Mouse (Mus musculus) myocyte (in vitro differentiated cells): Measurements from ENCODE around the gene Wdr48. TPM values are rescaled to one million over a fixed set of nuclear protein-coding genes. Genes with fewer than 3 reads are reported as not detected.
A peak's percentile ranks its signal among the peaks of the same experiment; 100 is the strongest.

Experiments
- H3K27me3 ChIP-seq: one replicate; pipeline ENCODE4 v1.6.1; 2011; ENCODE audit not compliant: control insufficient read depth, insufficient read depth, insufficient read length
- H3K36me3 ChIP-seq: one replicate; pipeline ENCODE4 v1.6.1; 2011; ENCODE audit not compliant: control insufficient read depth, insufficient read depth
- H3K4me2 ChIP-seq: one replicate; pipeline ENCODE4 v1.6.1; 2011; ENCODE audit warnings: low read depth, control low read depth
- H3K4me3 ChIP-seq: one replicate; pipeline ENCODE4 v1.5.1; 2011; ENCODE audit warnings: mild to moderate bottlenecking, control low read depth, moderate library complexity
- H3K79me2 ChIP-seq: one replicate; pipeline ENCODE4 v1.6.1; 2011; ENCODE audit not compliant: control insufficient read depth, insufficient read depth
- H3ac ChIP-seq: one replicate; pipeline ENCODE4 v1.6.1; 2011; ENCODE audit not compliant: control insufficient read depth, insufficient read length
- CEBPB ChIP-seq: IDR thresholded peaks from 2 replicates; pipeline ENCODE4 v1.6.1; 2011; ENCODE audit warnings: mild to moderate bottlenecking, moderate library complexity; ENCODE audit not compliant: poor library complexity, insufficient read depth, severe bottlenecking
- E2F4 ChIP-seq: IDR thresholded peaks from one replicate; pipeline ENCODE4 v1.6.1; 2011; ENCODE audit warnings: mild to moderate bottlenecking, control low read depth, moderate library complexity; ENCODE audit not compliant: insufficient read depth
- MAX ChIP-seq: IDR thresholded peaks from one replicate; pipeline ENCODE4 v1.6.1; 2011; ENCODE audit warnings: low read depth, mild to moderate bottlenecking, control low read depth
- MYOD1 ChIP-seq, 3 experiments: IDR thresholded peaks; one replicate each; pipeline ENCODE4 v1.6.1; 2011; ENCODE audit warnings: control low read depth in 2 of 3, low read depth in 2 of 3, mild to moderate bottlenecking in 2 of 3, moderate library complexity in 1 of 3; ENCODE audit not compliant: insufficient read length in 2 of 3, control insufficient read depth in 1 of 3
- MYOG ChIP-seq, 3 experiments: IDR thresholded peaks; one replicate each; pipeline ENCODE4 v1.6.1; 2011; ENCODE audit warnings: control low read depth in 2 of 3, low read depth in 2 of 3, mild to moderate bottlenecking in 2 of 3; ENCODE audit not compliant: insufficient read length in 2 of 3, control insufficient read depth in 1 of 3, insufficient read depth in 1 of 3
- POLR2A ChIP-seq: IDR thresholded peaks from one replicate; pipeline ENCODE4 v1.6.1; 2011; ENCODE audit warnings: low read depth, mild to moderate bottlenecking, control low read depth, moderate library complexity; ENCODE audit not compliant: insufficient read length
- POLR2AphosphoS2 ChIP-seq: IDR thresholded peaks from one replicate; pipeline ENCODE4 v1.6.1; 2011; ENCODE audit warnings: low read depth, control low read depth; ENCODE audit not compliant: insufficient read length
- REST ChIP-seq: IDR thresholded peaks from one replicate; pipeline ENCODE4 v1.6.1; 2011; ENCODE audit warnings: mild to moderate bottlenecking, control low read depth, moderate library complexity; ENCODE audit not compliant: insufficient read depth, insufficient read length
- SRF ChIP-seq: IDR thresholded peaks from one replicate; pipeline ENCODE4 v1.6.1; 2011; ENCODE audit warnings: low read depth; ENCODE audit not compliant: control insufficient read depth, insufficient read length
- TCF12 ChIP-seq: IDR thresholded peaks from one replicate; pipeline ENCODE4 v1.6.1; 2011; ENCODE audit warnings: mild to moderate bottlenecking, control low read depth; ENCODE audit not compliant: poor library complexity, insufficient read depth, severe bottlenecking
- TCF3 ChIP-seq: IDR thresholded peaks from one replicate; pipeline ENCODE4 v1.6.1; 2011; ENCODE audit warnings: low read depth, control low read depth; ENCODE audit not compliant: insufficient read length
- USF1 ChIP-seq: IDR thresholded peaks from one replicate; pipeline ENCODE4 v1.6.1; 2011; ENCODE audit warnings: low read depth, mild to moderate bottlenecking, control low read depth, moderate library complexity
- polyA plus RNA-seq: library from polyadenylated mRNA; unstranded; fragments of >200 nt; fragmentation: generic; extraction: Trizol; gene quantifications from one replicate; pipeline ENCODE4 v1.2.1, GENCODE M21; 2012; ENCODE audit warnings: missing spikeins

Wdr48 gene
- polyA plus RNA-seq, 1 experiment = 12.1 TPM

GRCm38 (mm10) chr9:119889446-119889845 is 5.2 kb upstream of the Wdr48 start:
- H3ac ChIP-seq = no peak overlapping the region
- H3K4me2 ChIP-seq = no peak overlapping the region
- TF ChIP-seq TCF12 (no peak), USF1 (no peak), TCF3 (no peak), CEBPB (no peak), E2F4 (no peak), SRF (no peak), POLR2A (no peak), POLR2AphosphoS2 (no peak), MYOG (IDR thresholded peaks at IDR 0.05; ENCODE audit: control insufficient read depth in 1 of 3, insufficient read depth in 1 of 3, insufficient read length in 2 of 3, low read depth in 2 of 3) (no peak), REST (no peak), MAX (no peak), MYOD1 (IDR thresholded peaks at IDR 0.05; ENCODE audit: control insufficient read depth in 1 of 3, insufficient read length in 2 of 3, low read depth in 2 of 3) (no peak)
- no peaks in the 10 kb centered on the region for H3K79me2 ChIP-seq
- H3K36me3 ChIP-seq = no peaks in the 10 kb centered on the region
- no peaks in the 10 kb centered on the region for H3K27me3 ChIP-seq
- no peak overlapping the region for H3K4me3 ChIP-seq

DNA sequence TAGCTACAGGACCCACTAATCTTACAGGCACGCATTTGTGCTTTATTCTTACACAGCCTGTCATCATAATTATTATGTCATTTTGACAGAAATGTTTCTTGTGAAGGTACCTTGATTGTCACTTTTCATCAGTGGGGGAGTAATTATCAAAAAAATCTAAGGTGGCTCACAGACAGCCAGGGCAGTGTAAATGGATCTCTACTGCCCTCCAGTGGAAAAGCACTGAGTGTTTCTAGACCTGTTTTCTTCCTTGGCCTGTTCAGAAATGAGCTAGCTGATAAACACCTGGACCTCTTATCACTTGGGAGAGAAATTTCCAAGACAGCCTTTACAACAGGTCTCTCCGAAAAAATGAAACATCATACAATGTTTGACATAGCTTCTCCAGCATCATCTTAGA is 4.0 kb upstream of the Wdr48 start:
- no peak overlapping the region for H3ac ChIP-seq
- H3K36me3 ChIP-seq = no peaks in the 10 kb centered on the region
- H3K4me2 ChIP-seq = no peak overlapping the region
- no peak overlapping the region for H3K4me3 ChIP-seq
- H3K27me3 ChIP-seq = no peaks in the 10 kb centered on the region
- H3K79me2 ChIP-seq = peaks cover 5% of the 10 kb centered on the region
- TF ChIP-seq POLR2A (no peak), POLR2AphosphoS2 (no peak), CEBPB (no peak), REST (no peak), MAX (no peak), SRF (no peak), USF1 (no peak), MYOG (IDR thresholded peaks at IDR 0.05; ENCODE audit: control insufficient read depth in 1 of 3, insufficient read depth in 1 of 3, insufficient read length in 2 of 3, low read depth in 2 of 3) (no peak), TCF3 (no peak), TCF12 (no peak), MYOD1 (IDR thresholded peaks at IDR 0.05; ENCODE audit: control insufficient read depth in 1 of 3, insufficient read length in 2 of 3, low read depth in 2 of 3) (no peak), E2F4 (no peak)

DNA sequence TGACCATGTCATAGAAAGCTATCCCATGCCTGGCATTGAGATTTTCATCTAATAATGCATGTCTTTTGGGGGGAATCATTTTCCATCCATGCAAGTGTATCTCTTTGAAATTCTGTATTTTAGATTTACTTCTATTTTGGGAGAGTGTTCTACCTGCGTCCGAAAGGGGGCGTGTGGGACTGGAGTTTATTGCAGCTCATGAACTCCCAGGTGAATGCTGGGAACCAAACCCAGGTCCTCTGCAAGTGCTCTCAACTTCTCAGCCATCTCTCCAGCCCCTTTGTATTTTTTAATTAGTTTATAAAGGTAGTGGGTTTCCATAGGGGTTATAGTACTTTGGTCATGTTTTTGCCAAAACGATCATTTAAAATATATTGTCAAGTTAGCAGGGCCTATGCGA is 797 bp upstream of the Wdr48 start:
- Histone ChIP-seq H3K36me3 (no peaks in the 10 kb centered on the region), H3K4me3 (peak overlapping the region; percentile 31), H3K79me2 (peaks cover 35% of the 10 kb centered on the region), H3ac (no peak overlapping the region), H3K27me3 (no peaks in the 10 kb centered on the region), H3K4me2 (peak overlapping the region; percentile 74)
- TF ChIP-seq MYOG (IDR thresholded peaks at IDR 0.05; ENCODE audit: control insufficient read depth in 1 of 3, insufficient read depth in 1 of 3, insufficient read length in 2 of 3, low read depth in 2 of 3) (no peak), MAX (no peak), CEBPB (no peak), SRF (no peak), TCF3 (no peak), POLR2AphosphoS2 (no peak), USF1 (no peak), MYOD1 (IDR thresholded peaks at IDR 0.05; ENCODE audit: control insufficient read depth in 1 of 3, insufficient read length in 2 of 3, low read depth in 2 of 3) (no peak), REST (no peak), POLR2A (no peak), E2F4 (no peak), TCF12 (no peak)

DNA sequence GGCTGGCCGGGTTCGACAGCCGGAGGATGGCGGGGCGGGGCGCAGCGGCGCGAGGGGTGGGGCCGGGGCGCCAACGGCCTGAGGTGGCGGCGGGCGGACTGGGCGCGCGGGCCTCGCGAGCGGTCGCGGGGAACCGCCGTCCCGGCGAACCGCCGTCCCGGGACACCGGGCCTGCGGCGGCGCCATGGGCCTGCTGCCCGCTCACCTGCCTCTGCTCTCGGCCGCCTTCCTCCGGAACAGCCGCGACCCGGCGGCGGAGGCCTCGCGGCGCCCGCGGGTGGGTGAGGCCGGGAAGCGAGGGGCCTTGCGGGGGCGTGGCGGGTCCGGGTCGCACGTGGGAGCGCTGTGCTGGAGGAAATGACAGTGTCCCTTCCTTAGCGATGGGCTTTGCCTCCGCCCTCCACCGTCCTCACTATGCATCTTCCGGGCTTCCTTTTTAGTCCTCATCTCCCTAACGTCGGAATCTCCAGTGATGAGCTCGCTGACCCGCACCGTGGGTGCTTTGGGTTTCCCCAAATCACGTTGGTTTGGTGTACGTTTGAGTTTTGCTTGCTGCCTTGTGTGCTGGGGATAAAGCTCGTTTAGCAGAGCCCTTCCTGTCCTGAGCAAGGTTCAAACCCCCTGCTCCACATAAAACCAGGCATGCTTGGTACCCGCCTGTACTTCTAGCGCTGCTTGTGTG is 503 bp downstream of the Wdr48 start:
- TF ChIP-seq TCF12 = no peak
- TF ChIP-seq MAX = no peak
- TF ChIP-seq POLR2A = no peak
- TF ChIP-seq SRF = no peak
- no peak for TF ChIP-seq MYOD1 (IDR thresholded peaks at IDR 0.05; ENCODE audit: control insufficient read depth in 1 of 3, insufficient read length in 2 of 3, low read depth in 2 of 3)
- no peak for TF ChIP-seq CEBPB
- TF ChIP-seq TCF3 = no peak
- TF ChIP-seq E2F4 = no peak
- no peak for TF ChIP-seq MYOG (IDR thresholded peaks at IDR 0.05; ENCODE audit: control insufficient read depth in 1 of 3, insufficient read depth in 1 of 3, insufficient read length in 2 of 3, low read depth in 2 of 3)
- no peak for TF ChIP-seq USF1
- no peak for TF ChIP-seq REST
- no peaks in the 10 kb centered on the region for H3K36me3 ChIP-seq
- H3K4me2 ChIP-seq = peak overlapping the region; percentile 69
- H3K27me3 ChIP-seq = no peaks in the 10 kb centered on the region
- peaks cover 42% of the 10 kb centered on the region for H3K79me2 ChIP-seq
- H3ac ChIP-seq = peak overlapping the region; percentile 32
- peak overlapping the region; percentile 31 for H3K4me3 ChIP-seq
